Mouse (Mus musculus): ENCODE measurements around the gene Pgd.

Pgd gene

DNA sequence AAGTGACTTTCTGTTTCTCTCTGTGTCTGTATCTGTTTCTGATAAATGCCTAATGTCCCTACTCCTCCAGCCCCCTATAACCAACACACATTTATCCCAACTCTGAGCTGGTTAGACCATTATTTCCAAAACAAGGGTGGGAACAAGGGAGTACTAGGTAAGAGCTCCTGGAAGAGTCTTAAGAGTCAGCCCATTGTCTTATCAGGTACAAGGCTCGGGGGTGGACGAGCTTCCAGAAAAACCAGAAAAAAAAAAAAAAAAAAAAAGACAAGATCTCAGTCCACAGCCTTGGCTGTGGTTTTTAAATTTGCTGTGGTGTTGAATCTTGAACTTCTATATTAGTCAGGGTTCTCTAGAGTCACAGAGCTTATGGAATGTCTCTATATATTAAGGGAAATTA lies 1.4 kb upstream of the Pgd start:
- no peak for DNase-seq (ENCODE audit: low spot score)

DNA sequence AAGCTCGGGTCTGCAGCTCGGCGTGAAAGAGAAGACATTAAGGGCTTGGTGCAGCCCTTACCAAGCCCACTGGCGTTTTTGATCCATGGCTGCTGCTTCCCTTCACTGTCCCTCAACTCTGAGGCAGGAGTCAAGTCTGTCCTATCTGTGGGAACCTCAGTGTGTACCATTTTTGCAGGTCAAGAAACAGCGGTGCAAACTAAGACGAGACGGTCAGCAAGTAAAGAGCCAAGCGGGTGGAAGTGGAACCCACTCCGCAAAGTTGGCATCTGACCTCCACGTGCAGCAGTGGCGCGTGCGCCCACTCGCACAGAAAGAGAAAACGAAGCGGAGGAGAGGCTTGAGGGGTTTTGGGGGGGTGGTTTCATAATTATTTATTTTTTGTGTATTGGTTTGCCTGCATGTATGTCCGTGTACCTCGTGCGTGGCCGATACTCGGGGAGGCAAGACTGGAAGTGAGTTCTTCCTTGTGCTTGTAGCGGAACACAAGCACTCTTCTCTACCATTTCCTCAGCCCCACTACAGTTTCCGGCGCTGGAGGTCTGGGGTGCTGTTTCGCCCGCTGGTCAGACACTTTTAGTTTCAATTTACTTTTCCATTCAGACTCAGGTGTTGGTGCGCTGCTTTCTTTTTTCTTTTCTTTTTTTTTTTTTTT lies 513 bp upstream of the Pgd start:
- DNase-seq (ENCODE audit: low spot score): no peak

DNA sequence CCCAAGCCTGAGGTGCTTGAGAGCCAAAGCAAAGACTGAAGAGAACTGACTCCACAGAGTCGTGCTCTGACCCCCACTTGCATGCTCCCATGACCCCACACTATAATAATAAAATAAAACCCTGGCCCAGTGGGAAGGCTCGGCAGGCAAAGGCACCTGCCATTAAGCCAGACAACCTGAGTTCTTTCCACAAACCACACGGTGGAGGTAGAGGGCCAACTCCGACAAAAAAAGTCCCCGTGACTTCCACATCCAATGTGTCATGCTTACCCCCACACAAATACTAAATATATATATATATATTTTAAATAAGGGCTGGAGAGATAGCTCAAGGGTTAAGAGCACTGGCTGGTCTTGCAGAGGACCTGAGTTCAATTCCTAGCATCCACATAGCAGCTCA lies 2.4 kb downstream of the Pgd start:
- DNase-seq (ENCODE audit: low spot score): no peak

DNA sequence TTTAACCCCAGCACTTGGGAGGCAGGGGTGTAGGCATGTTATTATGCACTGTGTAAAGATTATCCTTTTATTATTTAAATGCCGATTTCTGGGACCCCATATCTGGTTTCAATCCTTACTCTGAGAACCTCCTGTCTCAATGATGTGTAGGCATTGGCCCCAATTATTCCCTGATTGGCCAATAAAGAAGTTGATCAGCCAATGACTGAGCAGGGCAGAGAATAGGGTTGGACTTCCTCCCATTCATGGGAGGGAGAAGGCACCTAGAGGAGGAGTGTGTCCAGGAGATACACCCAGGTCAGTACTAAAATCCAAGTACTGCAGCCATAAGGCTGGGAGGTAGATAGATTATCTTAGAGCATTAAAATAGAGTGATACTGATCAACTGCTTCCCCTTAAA lies 3.4 kb downstream of the Pgd start:
- peak; percentile 30 for DNase-seq (ENCODE audit: low spot score)

DNA sequence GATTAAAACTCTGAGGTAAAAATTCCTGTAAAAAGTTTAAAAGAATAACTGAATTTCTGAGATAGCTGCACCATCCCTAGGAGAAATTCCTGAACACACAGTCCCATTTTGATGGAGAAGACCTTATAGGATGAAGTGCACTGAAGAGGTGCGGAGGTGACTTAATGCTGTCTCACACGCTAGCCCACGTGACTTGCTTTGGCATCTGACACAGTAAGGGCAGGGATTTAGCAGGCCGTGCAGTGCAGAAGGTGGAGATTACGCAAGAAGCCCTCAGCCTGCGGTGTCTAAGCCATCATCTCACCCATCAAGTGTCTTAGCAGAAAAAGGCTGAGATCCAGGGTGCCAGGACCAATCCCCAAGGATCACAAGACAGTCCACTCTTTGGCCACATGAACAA lies 5.4 kb downstream of the Pgd start:
- DNase-seq (ENCODE audit: low spot score): no peak

DNA sequence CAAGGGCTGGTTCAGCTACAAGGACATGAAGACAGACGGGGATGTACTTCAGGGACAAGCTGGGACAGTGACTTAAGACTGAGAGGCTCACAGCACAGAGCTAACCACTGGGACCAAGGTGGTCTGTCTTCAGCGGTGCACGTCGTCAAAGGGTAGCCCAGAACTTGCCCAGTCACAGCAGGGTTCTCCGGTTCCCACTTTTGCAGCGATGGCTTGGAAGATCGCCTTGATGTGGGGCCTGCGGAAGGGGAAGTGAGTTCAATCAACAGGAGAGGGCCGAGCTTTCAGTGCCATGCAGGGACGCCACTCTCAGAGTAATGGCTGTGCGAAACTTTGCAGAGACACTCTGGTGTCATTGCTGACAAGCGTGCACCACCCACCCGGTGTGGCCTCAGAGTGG lies 6.7 kb downstream of the Pgd start:
- no peak for DNase-seq (ENCODE audit: low spot score)

DNA sequence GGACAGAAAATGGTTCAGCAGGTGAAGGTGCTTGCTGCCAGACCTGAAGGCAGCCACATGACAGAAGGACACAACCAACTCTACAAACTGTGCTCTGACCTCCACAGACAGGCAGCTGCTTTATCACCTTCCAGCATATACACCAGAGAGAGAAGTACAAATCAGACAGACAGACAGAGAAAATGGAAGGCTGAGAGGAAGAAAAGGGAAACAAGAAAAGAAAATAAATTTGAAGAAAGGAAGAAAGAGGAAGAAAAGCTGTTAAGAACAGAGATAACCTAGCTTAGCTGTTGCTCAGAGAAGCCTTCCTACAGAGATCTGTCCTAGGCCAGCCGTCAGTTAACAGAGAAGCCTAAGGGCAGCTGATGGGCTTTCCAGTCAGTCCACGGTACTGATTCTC lies 7.4 kb downstream of the Pgd start:
- DNase-seq (ENCODE audit: low spot score): no peak

DNA sequence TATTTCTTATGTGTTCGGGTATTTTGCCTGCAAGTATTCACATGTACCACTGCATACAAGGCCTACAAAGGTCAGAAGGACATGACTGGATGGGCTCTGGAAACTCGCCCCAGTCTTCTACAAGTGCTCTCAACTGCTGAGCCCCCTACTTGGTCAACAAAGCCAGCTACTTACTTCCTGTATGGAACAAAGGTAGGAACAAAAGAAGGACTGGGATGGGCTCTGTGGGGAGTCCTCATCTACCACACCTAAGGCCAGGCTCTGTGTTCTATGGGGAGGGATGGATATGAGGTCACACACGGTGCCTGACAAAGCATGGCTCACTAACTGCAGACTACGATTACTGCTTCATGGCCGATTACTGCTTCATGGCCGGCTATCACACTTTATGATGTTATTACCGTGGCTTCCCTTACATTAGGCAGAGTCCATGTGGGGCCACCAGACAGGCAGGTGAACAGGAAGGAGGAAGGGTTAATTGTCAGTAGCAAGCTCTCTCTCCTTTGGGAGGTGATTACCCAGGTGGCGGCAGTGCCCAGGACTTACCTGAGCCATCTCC lies 9.1 kb downstream of the Pgd start:
- no peak for DNase-seq (ENCODE audit: low spot score)

DNA sequence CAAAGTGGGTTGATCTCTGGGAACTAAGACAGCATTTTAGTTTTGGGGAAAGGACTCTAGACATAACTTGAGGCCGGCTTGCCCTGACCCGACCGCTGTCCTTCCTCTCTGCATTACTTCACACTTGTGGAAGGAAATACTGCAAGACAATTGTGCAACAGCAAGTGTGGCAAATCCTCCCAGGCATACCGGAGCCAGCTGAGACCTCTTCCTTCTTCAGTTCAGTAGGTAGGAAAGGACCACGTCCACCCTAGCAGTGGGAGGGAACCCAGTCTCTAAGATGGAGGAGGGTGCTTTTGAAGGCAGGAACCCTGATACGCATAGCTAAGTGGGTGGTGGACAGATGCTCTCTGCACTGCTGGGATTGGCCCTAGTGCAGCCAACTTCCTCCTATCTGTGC lies 10.9 kb downstream of the Pgd start:
- DNase-seq (ENCODE audit: low spot score): peak; percentile 31

DNA sequence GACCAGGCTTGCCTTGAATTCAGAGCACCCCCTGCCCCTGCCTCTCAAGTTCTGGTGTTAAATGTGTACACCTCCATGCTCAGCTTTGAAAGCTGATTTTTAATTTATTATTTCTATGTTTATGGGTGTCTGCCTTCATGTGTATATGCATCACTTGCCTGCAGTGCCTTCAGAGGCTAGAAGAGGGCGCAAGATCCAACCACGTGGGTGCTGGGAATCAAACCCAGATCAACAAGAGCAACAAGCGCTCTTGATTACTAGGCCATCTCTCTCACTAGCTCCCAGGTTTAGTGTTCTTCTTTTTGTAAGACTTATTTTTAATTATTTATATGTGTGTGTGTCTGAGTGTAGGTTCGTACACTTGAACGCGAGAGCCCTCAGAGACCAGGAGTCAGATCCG lies 11.7 kb downstream of the Pgd start:
- no peak for DNase-seq (ENCODE audit: low spot score)

DNA sequence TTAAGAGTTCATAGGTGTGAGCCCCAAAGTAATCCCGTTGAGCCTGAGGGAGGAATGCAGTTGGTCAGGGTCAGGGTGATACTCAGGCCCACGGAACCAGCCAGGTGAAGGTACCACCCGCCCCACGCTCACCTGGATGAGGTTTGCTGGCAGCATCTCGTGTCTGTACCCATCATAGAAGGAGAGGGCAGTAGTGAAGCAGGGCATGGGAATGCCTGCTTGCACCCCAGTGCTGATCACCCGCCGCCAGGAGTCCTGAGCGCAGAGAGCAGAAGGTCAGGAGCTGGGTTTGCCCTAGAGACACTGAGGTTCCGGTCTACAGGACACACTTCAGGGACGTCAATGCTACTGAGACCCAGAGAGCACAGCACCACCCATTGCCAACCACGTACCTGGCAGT lies 15.8 kb downstream of the Pgd start:
- DNase-seq (ENCODE audit: low spot score): no peak

DNA sequence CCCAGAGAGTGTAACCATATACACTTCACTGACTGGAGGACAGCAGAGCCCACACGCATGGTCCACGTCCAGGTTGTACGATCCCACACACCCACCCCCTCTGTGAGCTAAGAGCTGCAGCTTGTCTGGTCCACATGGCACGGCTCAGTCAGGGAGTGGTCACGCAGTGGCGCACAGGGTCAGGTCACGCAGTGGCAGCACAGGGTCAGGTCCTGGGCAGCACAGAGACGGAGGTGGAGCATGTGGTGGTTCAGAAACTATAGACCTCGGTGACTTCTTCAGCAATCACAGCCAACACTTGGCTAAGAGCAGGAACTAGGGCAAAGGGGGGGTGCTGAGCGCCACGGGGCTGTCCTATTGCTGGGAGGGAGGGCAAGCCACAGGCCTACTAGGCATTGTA lies 16.3 kb downstream of the Pgd start:
- peak; percentile 47 for DNase-seq (ENCODE audit: low spot score)

DNA sequence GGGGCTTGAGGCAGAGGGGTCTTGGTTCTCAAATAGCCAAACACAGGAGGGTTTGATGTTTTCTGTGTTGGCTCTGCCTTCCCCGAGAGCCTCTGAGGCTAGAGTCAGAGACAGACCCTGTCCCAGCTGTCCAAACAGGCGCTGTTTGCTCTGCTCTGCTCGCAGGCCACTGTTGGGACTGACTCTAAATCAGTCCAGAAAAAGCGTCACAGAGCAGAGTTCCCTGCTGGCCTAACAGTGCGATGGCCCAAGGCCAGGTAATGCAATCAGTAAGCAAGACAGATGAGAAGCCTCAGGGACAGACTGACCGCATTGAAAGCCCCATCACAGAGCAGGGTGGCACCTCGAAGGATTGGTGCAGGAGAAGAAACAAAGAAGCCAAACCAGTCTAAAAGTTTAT lies 17.0 kb downstream of the Pgd start:
- DNase-seq (ENCODE audit: low spot score): peak; percentile 53

DNA sequence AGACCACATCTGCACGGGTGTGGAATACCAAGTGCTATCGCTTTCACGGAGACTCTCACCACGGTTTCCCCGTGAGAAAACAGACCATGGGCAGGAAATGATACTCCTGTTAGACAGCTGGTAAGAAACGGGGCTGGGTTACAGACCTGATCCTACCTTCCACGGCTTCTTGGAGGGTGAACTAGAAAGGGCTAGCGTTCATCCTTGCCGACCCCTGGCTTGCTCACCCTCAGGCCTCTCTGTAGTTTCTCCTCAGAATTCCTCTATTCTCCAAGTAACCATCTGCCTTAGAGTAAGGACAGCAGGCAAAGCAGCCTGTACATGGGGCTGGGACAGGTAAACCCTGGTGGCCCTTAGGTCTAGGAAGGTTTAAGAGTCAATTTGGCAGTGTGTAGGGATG lies 17.4 kb downstream of the Pgd start:
- DNase-seq (ENCODE audit: low spot score): no peak

DNA sequence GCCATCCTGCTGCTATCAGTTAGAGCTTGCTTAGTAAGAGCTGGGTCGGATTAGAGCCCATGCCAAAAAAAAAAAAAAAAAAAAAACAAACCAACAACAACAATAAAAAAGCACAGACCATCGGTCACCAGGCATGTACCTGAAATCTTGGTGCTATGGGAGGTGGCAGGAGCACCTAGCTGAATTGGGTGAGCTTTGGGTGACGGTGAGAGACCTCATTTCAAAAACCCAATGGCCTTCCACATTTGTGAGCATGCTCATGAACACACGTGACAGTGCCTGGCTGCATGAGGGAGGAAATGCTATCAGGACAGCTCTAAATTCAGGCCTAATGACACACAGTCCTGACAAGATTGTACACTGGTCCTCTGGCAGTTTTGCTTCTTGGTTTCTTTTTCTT lies 18.5 kb downstream of the Pgd start:
- DNase-seq (ENCODE audit: low spot score): no peak

DNA sequence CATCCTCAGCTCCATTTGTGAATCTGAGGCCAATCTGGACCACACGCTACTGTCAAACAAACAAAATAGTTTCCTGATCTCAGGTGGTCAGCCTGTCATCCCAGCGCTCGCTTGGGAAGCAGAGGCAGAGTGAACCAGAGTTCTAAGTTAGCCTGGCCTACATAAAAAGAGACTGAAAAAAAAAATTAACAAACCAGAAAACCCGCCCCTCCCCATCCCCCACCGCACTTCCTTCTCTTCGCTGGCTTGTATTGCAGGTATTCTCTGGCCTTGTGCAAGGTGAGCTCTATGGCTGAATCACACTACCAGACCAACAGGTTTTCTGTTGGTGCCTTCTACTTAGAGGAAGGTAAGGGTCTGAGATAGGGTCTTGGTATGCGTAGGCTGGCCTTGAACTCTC lies 19.0 kb downstream of the Pgd start:
- no peak for DNase-seq (ENCODE audit: low spot score)

DNA sequence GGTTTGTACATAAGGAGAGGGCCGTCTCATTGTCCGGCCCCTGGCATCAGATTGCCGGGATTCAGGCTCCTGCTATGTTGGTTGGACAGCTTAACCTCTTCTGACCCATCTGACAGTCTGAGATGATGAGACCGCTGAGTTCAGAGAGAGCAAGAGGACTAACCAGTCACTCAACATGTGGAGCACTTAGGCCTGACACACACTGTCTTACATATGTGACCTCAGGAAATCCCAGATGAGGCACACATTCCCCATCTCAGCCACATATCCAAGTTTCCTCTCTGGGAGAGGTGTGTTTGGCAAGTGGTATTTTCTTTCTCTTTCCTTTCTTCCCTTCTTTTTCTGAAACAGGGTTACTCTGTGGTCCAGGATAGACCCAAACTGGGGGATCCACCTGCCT lies 21.4 kb downstream of the Pgd start:
- DNase-seq (ENCODE audit: low spot score): no peak

DNA sequence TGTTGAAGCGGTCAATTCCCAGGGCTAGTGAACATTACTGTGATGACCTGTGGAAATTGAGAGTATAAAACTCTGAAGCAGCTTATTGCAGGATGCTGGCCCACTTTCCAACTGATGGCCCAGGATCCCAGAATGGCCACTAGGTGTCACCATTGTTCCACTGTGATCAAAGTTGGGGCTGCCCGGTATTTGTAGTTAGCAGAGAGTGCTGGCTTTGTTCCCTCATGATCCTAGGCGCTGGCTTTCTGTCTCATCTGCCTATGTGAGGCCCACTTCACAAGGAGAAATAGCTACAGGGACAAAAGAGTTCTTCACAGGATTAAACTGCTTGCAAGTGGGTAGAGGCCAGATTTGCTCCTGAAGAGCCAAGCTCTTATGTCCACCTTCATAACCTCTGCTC lies 22.1 kb downstream of the Pgd start:
- peak; percentile 87 for DNase-seq (ENCODE audit: low spot score)

DNA sequence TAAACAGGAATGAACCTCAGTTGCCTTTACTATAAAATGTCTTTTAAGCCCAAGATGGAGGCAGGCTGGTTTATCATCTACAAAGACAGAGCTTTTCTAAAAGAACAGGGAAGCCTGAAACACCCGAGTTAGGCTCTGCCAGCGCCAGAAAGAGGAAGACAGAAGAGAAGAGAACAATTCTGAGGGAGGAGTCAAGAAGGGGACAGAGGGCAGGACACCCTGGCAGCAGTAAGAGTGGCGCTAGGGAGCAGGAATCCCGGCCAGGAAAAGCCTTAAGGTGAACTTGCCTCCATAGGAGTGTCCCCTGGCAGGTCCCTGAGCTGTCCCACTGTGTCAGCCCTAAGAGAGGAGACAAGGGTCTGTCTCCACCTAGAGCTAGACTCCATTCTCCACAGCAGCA lies 23.0 kb downstream of the Pgd start:
- no peak for DNase-seq (ENCODE audit: low spot score)

DNA sequence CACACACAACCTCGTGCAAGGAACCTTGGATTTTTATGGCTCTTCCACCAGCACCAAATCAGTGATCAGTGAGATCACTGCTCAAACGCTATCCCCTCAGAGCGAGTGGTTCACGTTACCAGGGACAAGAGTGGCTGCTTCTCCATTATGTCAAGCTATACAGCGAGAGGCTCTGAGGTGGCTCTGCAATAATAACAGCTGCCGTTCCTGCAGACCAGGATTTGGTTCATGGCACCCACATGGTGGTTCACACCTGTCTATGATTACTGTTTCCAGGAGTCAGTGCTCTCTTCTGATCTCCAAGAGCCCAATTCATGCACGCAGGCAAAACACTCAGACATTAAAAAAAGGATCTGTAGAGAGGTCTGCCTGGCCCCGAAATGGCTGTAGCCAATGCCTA lies 28.1 kb downstream of the Pgd start:
- no peak for DNase-seq (ENCODE audit: low spot score)

DNA sequence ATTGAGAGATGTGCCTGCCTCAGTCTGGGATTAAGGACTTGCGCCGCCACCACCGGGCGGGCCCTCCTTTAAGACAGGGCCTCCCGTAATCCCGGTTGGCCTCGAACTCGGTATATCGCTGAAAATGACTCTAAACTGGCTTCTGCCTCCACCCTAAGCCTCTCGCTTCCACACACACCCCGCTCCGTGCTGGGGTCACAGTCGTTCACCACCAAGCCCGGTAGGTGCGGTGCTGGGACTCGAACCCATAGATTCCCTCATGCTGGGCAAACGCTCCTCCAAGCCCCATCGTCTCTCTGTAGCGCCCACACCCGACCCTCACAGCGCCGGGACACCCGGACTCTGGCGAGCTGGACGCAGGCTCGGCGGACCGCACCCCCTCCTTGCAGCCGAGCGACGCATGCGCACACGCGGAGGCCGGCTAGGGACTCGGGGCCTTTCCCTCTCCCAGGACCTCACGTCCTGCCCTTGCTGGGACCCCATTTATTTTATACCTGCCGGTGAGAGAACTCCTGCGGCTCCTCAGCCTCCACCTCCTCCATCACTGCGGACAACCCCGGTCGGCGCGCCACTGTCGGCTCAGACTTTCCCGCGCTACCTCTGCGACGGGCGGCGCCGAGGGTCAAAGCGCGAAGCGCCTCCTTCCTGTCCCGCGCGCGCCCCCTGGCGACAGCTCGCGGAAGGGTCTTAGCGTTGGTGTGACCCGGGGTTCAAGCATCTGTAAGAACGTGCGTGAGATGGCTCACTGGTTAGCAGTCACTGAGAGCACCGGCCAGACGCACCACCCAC lies 29.4 kb downstream of the Pgd start, which contains the start of gene Cenps:
Gene Cenps (minus strand): TSS at position 648 of the 789 bp plus-strand sequence.
- DNase-seq (ENCODE audit: low spot score): peak; percentile 81

DNA sequence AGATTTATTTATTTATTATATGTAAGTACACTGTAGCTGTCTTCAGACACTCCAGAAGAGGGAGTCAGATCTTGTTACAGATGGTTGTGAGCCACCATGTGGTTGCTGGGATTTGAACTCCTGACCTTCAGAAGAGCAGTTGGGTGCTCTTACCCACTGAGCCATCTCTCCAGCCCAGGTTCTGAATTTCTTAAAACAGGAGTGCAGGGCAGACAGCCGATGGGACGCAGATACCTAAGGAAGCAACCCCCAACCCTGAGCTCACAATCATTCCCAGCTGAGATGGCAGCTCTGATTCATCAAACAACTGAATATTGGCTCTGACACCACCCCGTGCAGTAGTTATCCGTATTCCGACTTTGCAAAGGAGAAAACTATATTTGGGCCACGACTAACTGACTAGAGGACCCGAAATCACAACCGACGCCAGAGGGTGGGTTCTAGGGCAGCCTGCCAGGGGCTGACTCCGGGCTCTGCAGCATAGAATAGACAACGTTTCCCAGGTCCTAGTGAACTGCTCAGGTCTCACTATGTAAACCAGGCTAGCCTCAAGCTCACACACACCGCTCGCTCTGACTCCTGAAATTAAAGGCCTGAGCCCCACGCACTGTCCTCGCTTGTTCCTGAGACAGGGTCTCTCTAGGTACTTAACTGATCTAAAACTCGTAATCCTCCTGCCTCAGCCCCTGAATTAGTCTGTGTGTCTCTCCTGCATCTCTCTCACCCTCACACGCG lies 30.3 kb downstream of the Pgd start:
- no peak for DNase-seq (ENCODE audit: low spot score)

DNA sequence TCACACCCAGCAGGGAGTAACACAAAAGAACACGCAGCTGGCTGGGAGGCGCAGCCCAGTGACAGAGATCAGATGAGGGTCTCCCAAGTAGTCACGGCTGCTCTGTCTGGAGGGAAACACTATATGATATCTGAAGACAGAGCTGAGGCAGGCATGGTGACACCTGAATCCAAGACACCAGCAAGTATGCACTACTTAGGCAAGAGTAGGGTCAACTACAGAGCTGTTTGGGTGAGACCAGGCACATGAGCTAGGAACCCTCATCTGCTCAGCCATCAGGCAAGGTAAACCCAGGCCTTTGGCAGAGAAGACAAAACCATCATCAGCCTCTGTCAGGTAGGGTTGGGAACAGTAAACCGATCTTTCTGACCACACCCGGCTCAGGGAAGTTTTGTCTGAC lies 33.2 kb downstream of the Pgd start:
- DNase-seq (ENCODE audit: low spot score): no peak

All from adipocyte (in vitro differentiated cells).